Mouse (Mus musculus) heart, adult 2 months (tissue): Measurements from ENCODE around the gene Guca1b.

ENCODE experiments used
- CTCF ChIP-seq: fragments of 200-600 bp; IDR thresholded peaks from 2 replicates; pipeline ENCODE4 v1.8.1; 2022; ENCODE audit warnings: antibody characterized with exemption, mild to moderate bottlenecking, moderate library complexity
- EP300 ChIP-seq: fragments of 200-500 bp; IDR thresholded peaks from 2 replicates; pipeline ENCODE4 v1.6.1; 2011; ENCODE audit warnings: low read depth, low read length, control low read depth; ENCODE audit not compliant: insufficient read depth
- POLR2A ChIP-seq: fragments of 200-500 bp; IDR thresholded peaks from 2 replicates; pipeline ENCODE4 v1.6.1; 2011; ENCODE audit warnings: mild to moderate bottlenecking, low read depth, low read length, control low read depth; ENCODE audit not compliant: insufficient read depth

GRCm38 (mm10) chr17:47385145-47385544 is at the start of gene Guca1b:
- TF ChIP-seq CTCF, result no peak
- no peak for TF ChIP-seq EP300
- no peak for TF ChIP-seq POLR2A
